Mouse (Mus musculus): ENCODE measurements around the gene Hscb. TPM values are rescaled to one million over a fixed set of nuclear protein-coding genes. Genes with fewer than 3 reads are reported as not detected.

Hscb gene
- total RNA-seq, 2 experiments from 2014 or later = 12.3 to 14.1 TPM

DNA sequence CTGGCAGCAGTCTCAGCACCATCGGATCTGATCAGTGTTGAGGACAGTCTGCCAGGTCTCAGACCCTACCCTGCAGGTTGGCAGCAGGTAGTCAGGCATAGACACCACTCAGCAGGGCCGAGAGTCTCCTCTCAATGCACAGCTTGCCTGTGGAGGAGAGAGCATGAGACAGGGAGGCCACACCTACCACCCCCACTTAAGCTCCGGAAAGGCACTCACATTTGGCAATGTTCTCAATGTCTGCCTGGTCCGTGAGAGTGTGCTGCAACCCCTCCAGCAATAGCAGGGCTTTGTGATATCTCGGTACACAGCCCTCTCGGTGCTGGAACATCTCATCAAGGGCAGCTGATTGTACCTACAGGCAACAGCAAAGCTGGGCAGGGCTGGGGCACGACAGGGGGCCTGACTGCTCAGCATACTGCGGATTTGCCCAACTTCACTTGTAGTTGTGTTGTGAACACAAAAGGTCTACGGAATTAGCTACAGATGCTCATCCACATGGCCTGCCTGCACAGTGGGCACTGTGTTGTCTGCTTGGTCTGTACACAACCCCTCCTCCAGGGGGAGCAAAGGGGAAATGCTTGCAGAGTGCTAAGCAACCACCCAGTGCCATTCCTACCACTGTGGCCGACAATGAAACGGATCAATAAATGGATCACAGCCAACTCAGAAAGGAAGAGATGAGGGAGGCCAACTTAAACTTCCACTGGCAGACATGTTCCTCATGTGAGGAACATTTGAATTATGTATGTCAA, 53.3 kb downstream of the Hscb start:
- intact Hi-C loops (cut with DNase I) = loop anchor here (2.0 to 5.0 kb wide), 4 partner anchors 51 to 481 kb away; partner anchors contain the start of genes Chek2 and Hscb
- DNase-seq = no peak

DNA sequence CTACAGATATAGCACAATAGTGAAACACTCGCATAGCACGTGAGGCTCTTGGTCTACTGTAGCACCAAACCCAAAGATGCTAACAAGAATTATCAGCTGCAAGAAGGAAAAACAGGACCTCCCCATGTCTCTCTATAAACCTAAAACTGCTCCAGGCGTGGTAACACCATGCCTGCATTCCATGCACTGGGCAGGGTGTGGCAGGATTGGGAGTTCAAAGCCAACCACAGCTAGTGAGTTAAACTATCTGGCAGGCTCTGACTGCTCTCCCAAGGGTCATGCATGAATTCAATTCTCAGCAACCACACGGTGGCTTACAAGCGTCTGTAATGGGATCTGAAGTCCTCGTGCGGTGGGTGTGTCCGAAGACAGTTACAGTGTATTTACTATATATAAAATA, 56.4 kb downstream of the Hscb start:
- no peak for DNase-seq
- intact Hi-C loops (cut with DNase I) = no loop called here

DNA sequence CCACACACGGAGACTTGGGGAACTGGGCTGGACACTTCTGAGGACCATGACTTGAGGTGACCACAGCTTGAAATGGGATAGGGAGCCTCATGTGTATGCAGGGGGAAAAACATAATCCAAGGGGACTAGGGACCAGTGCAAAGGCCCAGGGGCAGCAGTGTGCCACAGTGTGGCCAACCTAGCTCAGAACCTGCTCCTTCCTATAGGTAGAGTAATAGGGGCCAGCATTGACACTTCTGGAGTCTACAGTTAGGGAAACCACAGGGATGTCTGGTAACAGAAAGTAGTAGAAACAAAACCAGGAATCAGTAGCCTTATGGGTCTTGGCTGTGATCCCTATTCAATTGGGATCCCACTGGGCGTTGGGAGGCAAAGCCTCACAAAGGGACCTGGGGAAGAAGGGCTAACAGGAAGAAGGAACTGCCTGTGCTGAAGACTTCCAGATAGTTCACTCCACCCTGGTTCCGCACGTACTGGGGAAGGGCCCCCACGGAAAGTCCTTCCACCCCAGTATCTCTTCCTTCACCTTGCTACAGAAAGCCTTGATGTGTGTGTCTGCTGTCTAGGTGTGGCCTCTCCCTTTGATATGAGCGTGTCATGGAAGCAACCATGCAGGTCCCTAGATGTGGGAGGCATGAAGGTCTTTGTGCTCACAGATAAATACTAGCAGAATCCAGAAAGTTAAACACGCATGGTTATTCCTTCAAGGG, 57.9 kb downstream of the Hscb start:
- intact Hi-C loops (cut with DNase I) = no loop called here
- DNase-seq = no peak

DNA sequence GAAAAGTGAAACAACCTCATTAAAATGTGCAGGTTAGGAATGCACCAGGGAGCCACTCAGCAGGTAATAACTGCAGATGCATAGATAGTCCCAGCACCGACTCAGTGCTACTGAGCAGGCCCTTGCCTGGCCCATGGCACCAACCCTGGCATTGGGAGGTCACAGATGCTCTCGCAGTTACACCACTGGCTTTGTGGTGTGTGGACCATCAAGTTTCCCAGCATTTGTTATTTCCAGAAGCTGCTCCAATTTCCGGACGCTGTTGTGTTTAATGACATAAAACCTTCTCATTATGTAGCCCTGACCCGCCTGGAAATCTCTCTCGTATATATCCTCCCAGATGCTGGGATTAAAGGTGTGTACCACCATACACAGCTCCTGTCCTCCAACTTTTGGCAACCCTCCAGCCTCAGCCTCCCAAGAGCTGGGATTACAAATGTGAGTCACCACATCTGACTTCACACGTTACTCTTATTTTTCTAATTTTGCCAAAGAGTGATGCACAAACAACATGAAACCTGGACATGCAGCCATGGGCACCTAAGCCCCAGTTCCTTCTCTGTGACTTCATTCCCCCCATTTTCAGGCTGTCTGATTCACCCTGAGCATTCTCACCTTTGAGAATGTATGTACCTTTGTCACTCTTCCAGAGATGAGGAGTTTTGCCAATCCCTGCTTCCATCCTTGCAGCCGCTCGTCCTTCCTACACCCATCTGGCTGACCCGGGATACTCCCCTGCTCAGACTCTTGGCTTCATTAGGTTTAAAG, 58.6 kb downstream of the Hscb start:
- peak in 1 of 2 experiments; percentile 16 for DNase-seq
- intact Hi-C loops (cut with DNase I) = no loop called here

DNA sequence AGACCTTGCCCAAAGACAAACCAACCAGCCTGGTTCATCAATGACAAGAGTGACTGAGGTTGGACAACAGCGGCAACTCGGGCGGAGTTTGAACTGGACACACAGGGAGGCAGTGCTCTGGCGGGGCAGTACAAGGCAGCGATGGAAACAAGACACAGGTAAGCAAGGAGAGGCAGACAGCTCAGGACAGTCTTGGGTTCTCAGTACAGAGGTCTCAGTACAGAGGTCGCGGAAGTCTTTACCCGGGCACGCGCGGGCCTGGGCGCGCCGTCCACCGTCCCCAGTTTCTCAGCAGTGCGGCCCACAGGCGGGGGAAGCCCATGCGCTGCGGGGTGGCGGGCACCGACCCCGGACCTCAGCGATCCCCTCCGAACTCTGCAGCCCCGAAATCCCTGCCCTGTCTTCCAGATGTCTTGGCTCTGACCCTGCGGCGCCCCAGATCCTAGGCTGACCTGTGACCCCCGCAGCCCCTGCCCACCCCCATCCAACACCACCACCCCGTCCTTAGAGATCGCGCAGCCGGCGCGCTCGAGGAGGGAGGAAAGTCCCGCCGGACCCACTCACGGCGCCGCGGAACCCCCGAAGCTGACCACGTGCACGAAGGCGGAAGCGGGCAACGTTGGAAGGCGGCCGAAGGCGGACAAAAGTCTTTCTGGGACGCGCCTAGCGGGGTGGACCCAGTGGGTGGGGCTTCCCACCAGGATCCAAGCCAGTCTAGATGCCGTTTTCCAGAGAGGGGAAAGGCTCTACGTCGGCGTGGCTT, 59.4 kb downstream of the Hscb start, which contains the start of gene Pus1:
TSS of gene Pus1 (minus strand) at position 662 of the 763 bp plus-strand sequence.
- intact Hi-C loops (cut with DNase I) = no loop called here

DNA sequence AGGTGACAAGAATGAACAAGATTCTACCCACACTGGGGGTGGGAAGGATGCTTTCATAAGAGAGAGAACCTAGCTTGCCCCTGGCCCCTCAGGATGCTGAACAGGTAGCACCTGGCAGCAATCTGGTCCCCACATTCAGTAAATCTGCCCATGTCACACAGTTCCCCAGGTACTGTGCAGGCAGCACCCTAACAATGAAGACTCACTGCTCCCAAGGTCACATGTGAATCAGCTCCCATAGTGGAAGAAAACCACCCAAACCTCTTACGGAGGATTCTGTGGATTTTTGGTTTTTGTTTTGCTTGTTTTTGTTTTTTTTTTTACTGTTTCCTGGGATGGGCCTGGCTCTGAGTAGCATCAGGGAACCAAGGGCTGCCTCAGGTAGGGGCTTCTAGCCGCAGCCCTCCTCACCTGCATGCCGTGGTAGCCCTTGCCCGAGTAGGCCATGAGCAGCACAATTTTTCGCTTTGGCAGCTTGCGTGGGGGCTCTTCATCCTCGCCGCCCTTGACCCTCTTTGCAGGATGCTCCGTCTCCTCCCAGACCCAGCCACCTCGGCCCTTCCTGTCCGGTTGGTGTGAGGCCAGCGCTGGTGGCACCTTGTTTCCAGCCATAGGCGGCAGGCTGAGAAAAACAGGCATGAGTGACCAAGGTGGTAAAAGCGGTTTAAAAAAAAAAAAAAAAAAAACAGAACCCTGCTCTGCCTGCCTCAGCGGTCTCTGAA, 60.1 kb downstream of the Hscb start:
- no peak for DNase-seq
- intact Hi-C loops (cut with DNase I) = no loop called here

More for the DNA sequence above, 59.4 kb downstream of the Hscb start, which contains the start of gene Pus1:
- peak; percentile 90 to 92 for DNase-seq

Other genes starting within 250 kb of the Hscb start
- 10 to 100 TPM; 13.0 to 14.4 TPM for gene Noc4l, start 186.4 kb downstream of the Hscb start, total RNA-seq (2021)
- gene Ddx51, start 186.3 kb downstream of the Hscb start, total RNA-seq (2021) = 10 to 100 TPM in 1 of 2 experiments, 1 to 10 TPM in 1; 7.9 to 10.4 TPM
- 10 to 100 TPM; 21.4 TPM for gene Ep400, start 69.1 kb downstream of the Hscb start, total RNA-seq (2021)
- 1 to 10 TPM; 8.1 to 9.7 TPM for gene Pus1, start 59.1 kb downstream of the Hscb start, total RNA-seq (2021)
- 10 to 100 TPM; 46.3 to 49.4 TPM for gene Ulk1, start 29.7 kb downstream of the Hscb start, total RNA-seq (2021)
- gene Chek2, start 202 bp upstream of the Hscb start, total RNA-seq (2021) = 1 to 10 TPM; 1.1 to 1.3 TPM
- gene Ttc28, start 40.0 kb upstream of the Hscb start, total RNA-seq (2021) = 10 to 100 TPM; 12.6 to 13.9 TPM